Mouse (Mus musculus) lung, postnatal 0 days (tissue): ENCODE measurements at regions not wholly inside any gene's neighbourhood (a gene's known extent, or its start where the extent isn't known, plus 50 kb on each side); places are given as distances from the start of the nearest gene placed in this dataset.

Experiments
- ATAC-seq: fragments of 200-750 bp; cut with Nextera tagmentation; 2 replicates; pipeline ENCODE4 v1.8.0; 2017; ENCODE audit warnings: moderate library complexity
- DNase-seq: peaks from one replicate; pipeline ENCODE4 v3.0.0-alpha.2; 2016; ENCODE audit warnings: low spot score
- H3K27ac ChIP-seq: fragments of 300-500 bp; sonication (generic); 2 replicates; pipeline ENCODE4 v1.5.1; 2014; ENCODE audit warnings: antibody characterized with exemption, mild to moderate bottlenecking, low read length, mixed read lengths
- H3K27me3 ChIP-seq: fragments of 300-500 bp; sonication (generic); replicated peaks from 2 replicates; pipeline ENCODE4 v1.6.1; 2014; ENCODE audit warnings: low read length, mixed read lengths; ENCODE audit not compliant: insufficient read depth
- H3K36me3 ChIP-seq: fragments of 300-500 bp; sonication (generic); 2 replicates; pipeline ENCODE4 v1.6.1; 2014; ENCODE audit warnings: low read length, mixed read lengths; ENCODE audit not compliant: insufficient read depth
- H3K4me1 ChIP-seq: fragments of 300-500 bp; sonication (generic); 2 replicates; pipeline ENCODE4 v1.6.1; 2014; ENCODE audit warnings: antibody characterized with exemption, low read depth, low read length, mixed read lengths; ENCODE audit not compliant: insufficient read depth
- H3K4me2 ChIP-seq: fragments of 300-500 bp; sonication (generic); replicated peaks from 2 replicates; pipeline ENCODE4 v1.6.1; 2014; ENCODE audit warnings: low read depth, mild to moderate bottlenecking, low read length, moderate library complexity, mixed read lengths
- H3K4me3 ChIP-seq: fragments of 300-500 bp; sonication (generic); 2 replicates; pipeline ENCODE4 v1.5.1; 2014; ENCODE audit warnings: low read depth, low read length
- H3K9ac ChIP-seq: fragments of 300-500 bp; sonication (generic); replicated peaks from 2 replicates; pipeline ENCODE4 v1.6.1; 2014; ENCODE audit warnings: low read depth, mild to moderate bottlenecking
- H3K9me3 ChIP-seq: fragments of 300-500 bp; sonication (generic); 2 replicates; pipeline ENCODE4 v1.6.1; 2016; ENCODE audit warnings: low read length, mixed read lengths
- CTCF ChIP-seq: IDR thresholded peaks from 2 replicates; pipeline ENCODE4 v1.5.1; 2016; ENCODE audit warnings: antibody characterized with exemption, mild to moderate bottlenecking
- EP300 ChIP-seq: IDR thresholded peaks from 2 replicates; pipeline ENCODE4 v1.6.1; 2016; ENCODE audit warnings: antibody characterized with exemption, mild to moderate bottlenecking, control low read depth
- WGBS: fragments of 180-500 bp; shearing (Covaris S2); extraction: QIAGEN DNeasy Blood & Tissue Kit; methylation state at CpG from one replicate; pipeline ENCODE4 v1.1.7; 2014; 5-methylcytosine and 5-hydroxymethylcytosine counted together

GRCm38 (mm10) chr8:90100509-90100908, 247.6 kb downstream of the Tox3 start:
- Histone ChIP-seq H3K36me3 (no peaks in the 10 kb centered on the region), H3K9me3 (no peaks in the 10 kb centered on the region), H3K9ac (no peak overlapping the region), H3K27ac (no peak overlapping the region), H3K4me2 (no peak overlapping the region), H3K4me1 (no peaks in the 10 kb centered on the region), H3K27me3 (no peaks in the 10 kb centered on the region), H3K4me3 (no peak overlapping the region)
- ATAC-seq (no peak), DNase-seq (no peak)
- TF ChIP-seq CTCF = no peak
- TF ChIP-seq EP300 = no peak
- 53% methylated on average over 6 of the region's 6 CpGs for WGBS

GRCm38 (mm10) chr8:90082630-90083029, 265.5 kb downstream of the Tox3 start:
- 68% methylated on average over 5 of the region's 5 CpGs for WGBS
- Histone ChIP-seq H3K36me3 (no peaks in the 10 kb centered on the region), H3K4me3 (no peak overlapping the region), H3K27me3 (no peaks in the 10 kb centered on the region), H3K4me2 (no peak overlapping the region), H3K4me1 (no peaks in the 10 kb centered on the region), H3K9me3 (no peaks in the 10 kb centered on the region), H3K9ac (no peak overlapping the region), H3K27ac (no peak overlapping the region)
- ATAC-seq (no peak), DNase-seq (no peak)
- TF ChIP-seq EP300 (no peak), CTCF (no peak)

- no peak overlapping the region for H3K4me3 ChIP-seq
- H3K9me3 ChIP-seq = no peaks in the 10 kb centered on the region
- ATAC-seq = no peak
- H3K27me3 ChIP-seq = no peaks in the 10 kb centered on the region
- no peak overlapping the region for H3K4me2 ChIP-seq
- no peak for DNase-seq
- no peaks in the 10 kb centered on the region for H3K4me1 ChIP-seq
- no peak overlapping the region for H3K9ac ChIP-seq
- TF ChIP-seq CTCF = no peak
- no peak for TF ChIP-seq EP300
- H3K36me3 ChIP-seq = no peaks in the 10 kb centered on the region
- no peak overlapping the region for H3K27ac ChIP-seq
Observed at GRCm38 (mm10) chr8:90076381-90076780, 271.8 kb downstream of the Tox3 start.

DNA sequence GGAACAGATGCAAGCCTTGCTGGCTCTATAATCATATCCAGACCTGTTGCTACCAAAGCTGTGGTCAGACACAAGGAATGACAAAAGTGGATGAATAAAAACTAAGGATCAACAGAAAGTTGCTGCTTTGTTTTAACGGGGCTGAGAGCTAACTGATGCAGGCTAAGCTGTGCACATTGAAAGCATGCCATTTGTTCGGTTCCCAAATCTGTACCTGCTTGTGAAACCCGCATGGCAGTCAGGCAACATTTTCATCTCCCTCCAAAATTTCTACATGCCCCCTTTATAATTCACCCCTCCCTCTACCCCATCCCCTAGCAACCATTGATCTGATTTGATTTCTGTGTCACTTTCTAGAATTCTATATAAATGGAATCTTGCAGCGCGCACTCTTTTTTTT, 272.3 kb downstream of the Tox3 start:
- WGBS = 96% methylated on average over 5 of the region's 5 CpGs

DNA sequence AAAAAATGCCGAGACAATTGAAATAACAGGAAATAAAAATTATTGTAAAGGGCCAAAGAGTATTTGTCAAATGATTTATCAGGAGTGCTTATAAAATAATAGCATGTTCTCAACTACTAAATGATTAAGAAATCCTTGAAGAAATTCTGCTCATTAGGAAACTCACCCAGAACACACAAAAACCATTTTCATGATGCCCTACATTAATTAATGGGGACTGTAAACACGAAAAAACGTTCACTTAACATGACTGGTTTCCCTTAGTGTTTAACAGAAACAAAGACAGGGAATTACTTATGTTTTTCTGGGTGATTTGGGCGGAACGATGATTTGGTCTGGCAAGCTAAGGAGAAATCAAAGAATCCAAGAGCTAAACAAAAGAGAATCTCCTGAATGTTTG, 278.1 kb downstream of the Tox3 start:
- DNase-seq (no peak), ATAC-seq (no peak)
- Histone ChIP-seq H3K4me2 (no peak overlapping the region), H3K9ac (no peak overlapping the region), H3K27me3 (no peaks in the 10 kb centered on the region), H3K36me3 (no peaks in the 10 kb centered on the region), H3K4me3 (no peak overlapping the region), H3K9me3 (no peaks in the 10 kb centered on the region), H3K27ac (no peak overlapping the region), H3K4me1 (no peaks in the 10 kb centered on the region)
- 29% methylated on average over 5 of the region's 5 CpGs for WGBS
- TF ChIP-seq CTCF = no peak
- no peak for TF ChIP-seq EP300

More for the DNA sequence above, 272.3 kb downstream of the Tox3 start:
- DNase-seq = no peak
- Histone ChIP-seq H3K9me3 (no peaks in the 10 kb centered on the region), H3K27me3 (no peaks in the 10 kb centered on the region), H3K4me1 (no peaks in the 10 kb centered on the region), H3K36me3 (no peaks in the 10 kb centered on the region), H3K27ac (no peak overlapping the region), H3K9ac (no peak overlapping the region), H3K4me2 (no peak overlapping the region), H3K4me3 (no peak overlapping the region)
- TF ChIP-seq EP300 = no peak
- no peak for TF ChIP-seq CTCF
- no peak for ATAC-seq

DNA sequence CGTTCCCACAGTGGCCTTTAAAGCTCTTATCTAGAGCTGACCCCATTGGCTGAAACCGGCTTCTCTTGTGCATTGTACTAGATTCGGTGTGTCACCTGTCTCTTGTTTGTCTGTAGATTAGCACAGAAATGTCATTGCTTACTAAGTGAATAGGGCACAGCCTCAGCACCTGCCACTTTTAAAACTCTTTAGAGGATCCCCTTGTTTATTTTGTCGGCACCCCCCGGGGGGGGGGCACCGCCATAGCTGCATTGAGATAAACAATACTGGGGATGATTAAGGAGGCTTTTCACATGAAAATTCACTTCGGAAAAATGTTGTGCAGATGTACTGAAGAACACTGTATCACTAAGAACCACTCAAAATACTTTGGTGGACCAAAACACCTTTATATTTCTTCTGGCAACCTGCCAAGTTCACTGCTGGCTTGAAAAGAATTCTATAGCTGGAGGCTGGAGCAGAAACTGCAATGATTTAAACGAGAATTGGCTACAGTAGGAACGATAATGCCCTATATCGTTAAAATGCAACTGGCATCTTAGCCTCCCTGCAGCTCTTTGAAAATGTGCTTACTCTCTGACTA, 278.6 kb downstream of the Tox3 start:
- ATAC-seq (no peak), DNase-seq (no peak)
- H3K4me1 ChIP-seq = no peaks in the 10 kb centered on the region
- H3K9ac ChIP-seq = no peak overlapping the region
- no peak overlapping the region; the same call in 1 of the 2 replicates for H3K4me2 ChIP-seq
- H3K36me3 ChIP-seq = no peaks in the 10 kb centered on the region
- H3K4me3 ChIP-seq = no peak overlapping the region
- no peak for TF ChIP-seq EP300
- TF ChIP-seq CTCF = no peak
- no peaks in the 10 kb centered on the region for H3K27me3 ChIP-seq
- H3K9me3 ChIP-seq = no peaks in the 10 kb centered on the region
- 6% methylated on average over 10 of the region's 10 CpGs for WGBS
- no peak overlapping the region for H3K27ac ChIP-seq

DNA sequence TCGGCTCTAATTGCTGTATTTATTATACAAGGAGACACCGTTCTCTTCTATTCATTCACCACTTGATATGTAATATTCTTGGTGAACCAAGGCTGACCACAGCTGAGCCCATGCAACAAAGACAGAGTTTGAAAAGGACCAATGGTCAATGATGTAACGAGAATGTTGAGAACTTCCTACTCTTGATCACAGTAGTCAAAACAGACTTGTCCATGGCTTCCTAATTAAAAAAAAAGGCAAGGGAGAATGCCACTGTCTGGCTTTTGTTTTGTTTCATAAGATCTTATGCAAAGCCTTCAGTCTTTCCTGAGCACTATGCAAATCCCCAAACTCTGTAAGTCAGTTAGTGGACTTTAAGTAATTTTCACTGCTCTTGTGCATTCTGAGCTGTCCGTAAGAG, 279.7 kb downstream of the Tox3 start:
- TF ChIP-seq EP300 = no peak
- no peak for TF ChIP-seq CTCF
- no peaks in the 10 kb centered on the region for H3K36me3 ChIP-seq
- no peaks in the 10 kb centered on the region for H3K9me3 ChIP-seq
- no peak overlapping the region for H3K27ac ChIP-seq
- H3K4me2 ChIP-seq = no peak overlapping the region
- no peaks in the 10 kb centered on the region for H3K27me3 ChIP-seq
- H3K4me1 ChIP-seq = no peaks in the 10 kb centered on the region
- DNase-seq (no peak), ATAC-seq (no peak)
- H3K4me3 ChIP-seq = no peak overlapping the region
- 84% methylated on average over 4 of the region's 4 CpGs for WGBS
- H3K9ac ChIP-seq = no peak overlapping the region
